Mouse (Mus musculus) kidney, postnatal 0 days (tissue): Measurements from ENCODE around the gene Gm20388. TPM values are rescaled to one million over a fixed set of nuclear protein-coding genes. Genes with fewer than 3 reads are reported as not detected.

Source experiments
- ATAC-seq: fragments of 200-750 bp; cut with Nextera tagmentation; replicated peaks from 2 replicates; pipeline ENCODE4 v1.8.0; 2017; ENCODE audit warnings: low read depth, moderate number of reproducible peaks, moderate TSS enrichment, moderate library complexity; ENCODE audit not compliant: low FRiP score
- DNase-seq: peaks from one replicate; pipeline ENCODE4 v3.0.0-alpha.2; 2016; ENCODE audit warnings: low spot score
- H3K27ac ChIP-seq: fragments of 300-500 bp; sonication (generic); 2 replicates; pipeline ENCODE4 v1.5.1; 2014; ENCODE audit warnings: mild to moderate bottlenecking
- H3K27me3 ChIP-seq: fragments of 300-500 bp; sonication (generic); 2 replicates; pipeline ENCODE4 v1.6.1; 2014; ENCODE audit warnings: low read length, mixed read lengths; ENCODE audit not compliant: insufficient read depth
- H3K36me3 ChIP-seq: fragments of 300-500 bp; sonication (generic); 2 replicates; pipeline ENCODE4 v1.6.1; 2014; ENCODE audit warnings: low read length, mixed read lengths; ENCODE audit not compliant: insufficient read depth
- H3K4me1 ChIP-seq: fragments of 300-500 bp; sonication (generic); replicated peaks from 2 replicates; pipeline ENCODE4 v1.6.1; 2014; ENCODE audit warnings: antibody characterized with exemption, low read length, mixed read lengths; ENCODE audit not compliant: insufficient read depth
- H3K4me2 ChIP-seq: fragments of 300-500 bp; sonication (generic); 2 replicates; pipeline ENCODE4 v1.6.1; 2014; ENCODE audit warnings: mild to moderate bottlenecking, low read length, moderate library complexity, mixed read lengths
- H3K4me3 ChIP-seq: fragments of 300-500 bp; sonication (generic); replicated peaks from 2 replicates; pipeline ENCODE4 v1.5.1; 2014; ENCODE audit warnings: low read depth, low read length
- H3K9ac ChIP-seq: fragments of 300-500 bp; sonication (generic); 2 replicates; pipeline ENCODE4 v1.6.1; 2014; ENCODE audit warnings: low read depth, low read length
- H3K9me3 ChIP-seq: fragments of 300-500 bp; sonication (generic); replicated peaks from 2 replicates; pipeline ENCODE4 v1.6.1; 2016; ENCODE audit warnings: low read length, inconsistent platforms, mixed read lengths
- CTCF ChIP-seq: IDR thresholded peaks from 2 replicates; pipeline ENCODE4 v1.5.1; 2016; ENCODE audit warnings: antibody characterized with exemption, low read depth, mild to moderate bottlenecking, moderate library complexity
- WGBS: fragments of 180-500 bp; shearing (Covaris S2); extraction: QIAGEN DNeasy Blood & Tissue Kit; methylation state at CpG from one replicate; pipeline ENCODE4 v1.1.7; 2014; 5-methylcytosine and 5-hydroxymethylcytosine counted together
- polyA plus RNA-seq: library from polyadenylated mRNA; unstranded; fragments of >200 nt; fragmentation: Nextera tagmentation; extraction: Ambion mirVana; gene quantifications from 2 replicates; pipeline ENCODE4 v1.2.1, GENCODE M21; 2015

The Gm20388 gene
- polyA plus RNA-seq, 1 experiment from 2014 or later = not detected

- WGBS = over 99% methylated on average over 9 of the region's 9 CpGs
- no peak for TF ChIP-seq CTCF
- Histone ChIP-seq H3K36me3 (peaks cover 72% of the 10 kb centered on the region), H3K9me3 (no peaks in the 10 kb centered on the region), H3K9ac (no peak overlapping the region), H3K27me3 (no peaks in the 10 kb centered on the region), H3K4me3 (no peak overlapping the region), H3K4me2 (no peak overlapping the region), H3K4me1 (no peaks in the 10 kb centered on the region), H3K27ac (no peak overlapping the region)
- ATAC-seq = no peak
- no peak for DNase-seq
Observed at GRCm38 (mm10) chr8:123492898-123493297, 3582.3 kb downstream of the Gm20388 start.

- Histone ChIP-seq H3K36me3 (peaks cover 68% of the 10 kb centered on the region), H3K9ac (no peak overlapping the region), H3K4me2 (no peak overlapping the region), H3K27me3 (no peaks in the 10 kb centered on the region), H3K9me3 (no peaks in the 10 kb centered on the region), H3K4me3 (no peak overlapping the region), H3K27ac (no peak overlapping the region), H3K4me1 (no peaks in the 10 kb centered on the region)
- TF ChIP-seq CTCF = peak; percentile 31; the same call in 1 of the 2 replicates
- 82% methylated on average over 4 of the region's 4 CpGs for WGBS
- ATAC-seq (no peak), DNase-seq (no peak)
Observed at GRCm38 (mm10) chr8:123497699-123498098, 3587.1 kb downstream of the Gm20388 start.

- Histone ChIP-seq H3K9me3 (no peaks in the 10 kb centered on the region), H3K4me2 (no peak overlapping the region), H3K36me3 (peaks cover 67% of the 10 kb centered on the region), H3K27me3 (no peaks in the 10 kb centered on the region), H3K4me3 (no peak overlapping the region), H3K4me1 (no peaks in the 10 kb centered on the region), H3K9ac (no peak overlapping the region), H3K27ac (no peak overlapping the region)
- TF ChIP-seq CTCF = no peak
- no peak for ATAC-seq
- WGBS = 87% methylated on average over 11 of the region's 11 CpGs
- no peak for DNase-seq
Observed at GRCm38 (mm10) chr8:123498963-123499362, 3588.3 kb downstream of the Gm20388 start.

- no peak for DNase-seq
- Histone ChIP-seq H3K4me3 (no peak overlapping the region), H3K27me3 (no peaks in the 10 kb centered on the region), H3K9me3 (no peaks in the 10 kb centered on the region), H3K36me3 (peaks cover 61% of the 10 kb centered on the region), H3K27ac (no peak overlapping the region), H3K4me2 (no peak overlapping the region), H3K9ac (no peak overlapping the region), H3K4me1 (no peaks in the 10 kb centered on the region)
- TF ChIP-seq CTCF = no peak
- ATAC-seq = no peak
- 86% methylated on average over 11 of the region's 11 CpGs for WGBS
Observed at GRCm38 (mm10) chr8:123499556-123499955, 3588.9 kb downstream of the Gm20388 start.

DNA sequence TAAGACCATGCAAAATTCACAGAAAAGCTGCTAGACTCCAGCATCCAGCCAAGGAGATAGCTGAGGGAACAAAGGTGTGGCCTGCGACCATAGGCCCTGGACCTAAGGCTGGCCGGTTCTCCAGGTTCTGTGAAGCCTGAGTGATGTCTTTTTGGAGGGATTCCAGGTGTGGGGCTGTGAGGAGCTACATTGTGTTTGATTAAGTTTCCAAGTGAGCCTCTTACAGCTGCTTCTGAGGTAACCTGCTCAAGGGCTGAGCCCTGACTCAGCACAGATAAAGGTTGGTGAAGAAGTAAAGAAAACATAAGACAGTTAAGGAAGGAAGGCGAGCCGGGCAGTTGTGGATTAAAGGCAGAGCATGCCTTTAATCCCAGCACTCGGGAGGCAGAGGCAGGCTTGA, 3591.6 kb downstream of the Gm20388 start:
- no peak for TF ChIP-seq CTCF
- Histone ChIP-seq H3K4me3 (no peak overlapping the region), H3K4me2 (no peak overlapping the region), H3K27me3 (no peaks in the 10 kb centered on the region), H3K4me1 (peaks cover 5% of the 10 kb centered on the region; the same call in 1 of the 2 replicates), H3K27ac (no peak overlapping the region), H3K9me3 (no peaks in the 10 kb centered on the region), H3K36me3 (peaks cover 42% of the 10 kb centered on the region), H3K9ac (no peak overlapping the region)
- WGBS = 89% methylated on average over 5 of the region's 5 CpGs
- DNase-seq (no peak), ATAC-seq (no peak)

GRCm38 (mm10) chr8:123503801-123504467, 3593.3 kb downstream of the Gm20388 start:
- peaks cover 47% of the 10 kb centered on the region for H3K36me3 ChIP-seq
- no peak overlapping the region for H3K9ac ChIP-seq
- over 99% methylated on average over 6 of the region's 6 CpGs for WGBS
- no peak for ATAC-seq
- peak; percentile 31; the same call in 1 of the 2 replicates for TF ChIP-seq CTCF
- H3K4me3 ChIP-seq = no peak overlapping the region
- H3K27me3 ChIP-seq = no peaks in the 10 kb centered on the region
- no peak overlapping the region for H3K4me2 ChIP-seq
- no peak for DNase-seq
- H3K4me1 ChIP-seq = peaks cover 5% of the 10 kb centered on the region; the same call in 1 of the 2 replicates
- H3K9me3 ChIP-seq = no peaks in the 10 kb centered on the region
- H3K27ac ChIP-seq = no peak overlapping the region
